Mouse (Mus musculus) heart, adult 2 months (tissue): Measurements from ENCODE around the gene Blnk.

Experiments used
- CTCF ChIP-seq: fragments of 200-600 bp; IDR thresholded peaks from 2 replicates; pipeline ENCODE4 v1.8.1; 2022; ENCODE audit warnings: antibody characterized with exemption, mild to moderate bottlenecking, moderate library complexity
- EP300 ChIP-seq: fragments of 200-500 bp; IDR thresholded peaks from 2 replicates; pipeline ENCODE4 v1.6.1; 2011; ENCODE audit warnings: low read depth, low read length, control low read depth; ENCODE audit not compliant: insufficient read depth
- POLR2A ChIP-seq: fragments of 200-500 bp; IDR thresholded peaks from 2 replicates; pipeline ENCODE4 v1.6.1; 2011; ENCODE audit warnings: mild to moderate bottlenecking, low read depth, low read length, control low read depth; ENCODE audit not compliant: insufficient read depth

GRCm38 (mm10) chr19:40894071-40894506 is 100.2 kb downstream of the Blnk start:
- TF ChIP-seq EP300, result no peak
- no peak for TF ChIP-seq CTCF
- TF ChIP-seq POLR2A, result no peak
